Mouse (Mus musculus) gastrocnemius, postnatal 10 days (tissue): ENCODE measurements around the gene Cdh22. TPM values are rescaled to one million over a fixed set of nuclear protein-coding genes. Genes with fewer than 3 reads are reported as not detected.

Experiments
- DNase-seq: peaks from one replicate; pipeline ENCODE4 v3.0.0; 2021; ENCODE audit warnings: mixed read lengths
- long read RNA-seq, 2 experiments: library from polyadenylated mRNA; stranded (forward); transcript quantifications; one replicate each; pipeline ENCODE4 v2.0.0; 2021
- total RNA-seq, 2 experiments: library from RNA; stranded (reverse); gene quantifications; 2 replicates each; pipeline ENCODE4 v1.2.3; 2021

Cdh22 gene
- under 1 TPM; 0.07 to 0.25 TPM for total RNA-seq
- long read RNA-seq, experiment 1, partial matches to known transcripts = 0 of 1 reads
- long read RNA-seq, experiment 1, other reads (novel, unspliced or antisense) = 1 of 1 reads
- long read RNA-seq, experiment 2 = 0 reads

GRCm38 (mm10) chr2:165234613-165235291 is at the start of gene Cdh22:
Gene Cdh22, minus strand, starts transcription at chr2:165234853.
- peak; percentile 68 for DNase-seq

GRCm38 (mm10) chr2:165284377-165284776 is 49.7 kb upstream of the Cdh22 start:
- DNase-seq = no peak

- no peak for DNase-seq
These were observed 49.0 kb upstream of the Cdh22 start for GRCm38 (mm10) chr2:165283644-165284043.

GRCm38 (mm10) chr2:165281779-165282311 is 47.2 kb upstream of the Cdh22 start:
- DNase-seq = no peak

- DNase-seq = no peak
These were observed 44.7 kb upstream of the Cdh22 start for GRCm38 (mm10) chr2:165279351-165279750.

- DNase-seq = no peak
These were observed 42.6 kb upstream of the Cdh22 start for GRCm38 (mm10) chr2:165277188-165277740.

- DNase-seq = peak; percentile 74
These were observed 41.2 kb upstream of the Cdh22 start for GRCm38 (mm10) chr2:165275824-165276223.

GRCm38 (mm10) chr2:165275124-165275640 is 40.5 kb upstream of the Cdh22 start:
- DNase-seq = no peak

- DNase-seq = no peak
These were observed 38.9 kb upstream of the Cdh22 start for GRCm38 (mm10) chr2:165273589-165273988.

- DNase-seq = no peak
These were observed 36.7 kb upstream of the Cdh22 start for GRCm38 (mm10) chr2:165271326-165271725.

GRCm38 (mm10) chr2:165270858-165271257 is 36.2 kb upstream of the Cdh22 start:
- no peak for DNase-seq

- no peak for DNase-seq
These were observed 32.1 kb upstream of the Cdh22 start for GRCm38 (mm10) chr2:165266739-165267138.

- no peak for DNase-seq
These were observed 29.2 kb upstream of the Cdh22 start for GRCm38 (mm10) chr2:165263861-165264260.

GRCm38 (mm10) chr2:165262274-165262990 is 27.8 kb upstream of the Cdh22 start:
- DNase-seq = no peak

- DNase-seq = no peak
These were observed 25.2 kb upstream of the Cdh22 start for GRCm38 (mm10) chr2:165259859-165260258.

GRCm38 (mm10) chr2:165258321-165258720 is 23.7 kb upstream of the Cdh22 start:
- DNase-seq = no peak

- no peak for DNase-seq
These were observed 22.6 kb upstream of the Cdh22 start for GRCm38 (mm10) chr2:165257151-165257834.

- no peak for DNase-seq
These were observed 21.6 kb upstream of the Cdh22 start for GRCm38 (mm10) chr2:165256213-165256612.

GRCm38 (mm10) chr2:165253867-165254266 is 19.2 kb upstream of the Cdh22 start:
- DNase-seq = no peak

- no peak for DNase-seq
These were observed 18.6 kb upstream of the Cdh22 start for GRCm38 (mm10) chr2:165253269-165253668.

GRCm38 (mm10) chr2:165252801-165253200 is 18.1 kb upstream of the Cdh22 start:
- no peak for DNase-seq

GRCm38 (mm10) chr2:165252381-165252780 is 17.7 kb upstream of the Cdh22 start:
- DNase-seq = no peak
